Mouse (Mus musculus): ENCODE measurements at regions not wholly inside any gene's neighbourhood (a gene's known extent, or its start where the extent isn't known, plus 50 kb on each side); places are given as distances from the start of the nearest gene placed in this dataset.

GRCm38 (mm10) chr13:102232291-102232936 is 460.9 kb upstream of the Cd180 start:
- H3K27ac ChIP-seq (replicated peaks; ENCODE audit: low read depth, low read length), result peak overlapping the region; percentile 40
- no peaks in the 10 kb centered on the region for H3K4me1 ChIP-seq (ENCODE audit: control insufficient read depth, insufficient read depth, insufficient read length, low read length)
- H3K4me3 ChIP-seq (ENCODE audit: insufficient read depth, low read depth, low read length), result no peak overlapping the region

DNA sequence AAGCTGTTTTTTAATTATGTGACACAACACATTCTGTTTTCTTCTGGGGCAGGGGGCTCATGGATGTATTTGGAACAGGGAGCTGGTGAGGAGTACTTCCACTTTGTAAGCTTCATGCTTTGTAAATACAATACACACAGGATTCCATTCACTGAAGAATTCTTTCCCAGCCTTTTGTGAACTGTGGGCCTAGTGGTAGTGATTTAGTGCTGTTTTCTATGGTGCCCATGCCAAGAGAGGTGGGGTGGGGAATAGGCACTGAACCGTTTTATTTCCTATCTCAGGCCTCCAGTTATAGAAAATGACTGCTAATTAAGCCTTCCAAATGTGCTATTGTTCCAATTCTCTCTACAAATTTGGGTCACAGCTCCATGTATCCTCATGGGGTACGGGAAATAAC is 442.5 kb upstream of the Cd180 start:
- H3K27ac ChIP-seq (replicated peaks; ENCODE audit: low read depth, low read length), result no peak overlapping the region
- H3K4me1 ChIP-seq (ENCODE audit: control insufficient read depth, insufficient read depth, insufficient read length, low read length), result 0 out of 2 replicates have a peak, but pooled peaks cover 3% of the 10 kb centered on the region
- H3K4me3 ChIP-seq (ENCODE audit: insufficient read depth, low read depth, low read length), result no peak overlapping the region

- Histone ChIP-seq H3K4me3 (ENCODE audit: insufficient read depth, low read depth, low read length) (no peak overlapping the region), H3K4me1 (ENCODE audit: control insufficient read depth, insufficient read depth, insufficient read length, low read length) (0 out of 2 replicates have a peak, but pooled peaks cover 3% of the 10 kb centered on the region), H3K27ac (replicated peaks; ENCODE audit: low read depth, low read length) (no peak overlapping the region)
Observed at GRCm38 (mm10) chr13:102251709-102252108, 441.6 kb upstream of the Cd180 start.

GRCm38 (mm10) chr13:102255401-102256371 is 437.7 kb upstream of the Cd180 start:
- no peak overlapping the region for H3K27ac ChIP-seq (replicated peaks; ENCODE audit: low read depth, low read length)
- no peak overlapping the region for H3K4me3 ChIP-seq (ENCODE audit: insufficient read depth, low read depth, low read length)
- 0 out of 2 replicates have a peak, but pooled peaks cover 3% of the 10 kb centered on the region for H3K4me1 ChIP-seq (ENCODE audit: control insufficient read depth, insufficient read depth, insufficient read length, low read length)

DNA sequence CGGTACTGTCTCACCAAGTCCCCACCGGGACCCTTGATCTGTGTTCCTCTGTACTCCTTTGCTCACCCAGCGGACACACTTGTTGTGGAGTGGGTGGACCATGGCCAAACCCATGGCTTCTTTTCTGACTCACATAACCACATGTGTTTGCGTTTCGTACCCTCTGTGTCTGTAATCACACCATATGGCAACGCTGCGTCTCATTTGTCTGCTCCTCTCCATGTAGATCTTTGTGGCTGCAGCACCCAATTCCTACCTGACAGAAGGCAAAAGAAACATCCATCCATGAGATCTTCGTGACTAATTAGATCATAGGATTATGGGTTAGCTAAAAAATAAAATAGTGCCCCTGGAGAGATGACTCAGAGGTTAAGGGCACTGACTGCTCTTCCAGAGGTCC is 435.2 kb upstream of the Cd180 start:
- H3K27ac ChIP-seq (replicated peaks; ENCODE audit: low read depth, low read length), result no peak overlapping the region
- H3K4me1 ChIP-seq (ENCODE audit: control insufficient read depth, insufficient read depth, insufficient read length, low read length), result 0 out of 2 replicates have a peak, but pooled peaks cover 3% of the 10 kb centered on the region
- H3K4me3 ChIP-seq (ENCODE audit: insufficient read depth, low read depth, low read length), result no peak overlapping the region

DNA sequence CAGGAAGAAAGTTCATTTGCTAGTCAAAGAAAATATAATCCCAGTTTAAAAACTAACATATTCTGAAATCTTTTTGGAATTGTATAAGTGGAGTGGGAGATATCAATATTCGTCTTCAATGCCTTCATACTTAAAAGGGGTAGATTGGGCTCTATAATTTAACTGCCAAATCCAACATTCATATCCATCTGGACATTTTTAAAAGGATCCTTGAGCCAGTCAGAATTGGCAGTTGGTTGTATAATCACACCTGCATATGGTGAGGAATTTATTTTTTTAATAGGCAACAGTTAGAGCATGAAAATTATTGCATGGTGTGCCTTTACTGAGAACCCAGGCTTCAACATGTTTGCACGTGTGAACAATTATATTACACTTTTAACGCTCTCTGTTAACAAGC is 419.5 kb upstream of the Cd180 start:
- Histone ChIP-seq H3K4me3 (ENCODE audit: insufficient read depth, low read depth, low read length) (no peak overlapping the region), H3K4me1 (ENCODE audit: control insufficient read depth, insufficient read depth, insufficient read length, low read length) (peaks cover 4% of the 10 kb centered on the region; the same call in 1 of the 2 replicates), H3K27ac (replicated peaks; ENCODE audit: low read depth, low read length) (no peak overlapping the region)

GRCm38 (mm10) chr13:102275296-102275695 is 418.1 kb upstream of the Cd180 start:
- Histone ChIP-seq H3K27ac (replicated peaks; ENCODE audit: low read depth, low read length) (no peak overlapping the region), H3K4me1 (ENCODE audit: control insufficient read depth, insufficient read depth, insufficient read length, low read length) (peaks cover 4% of the 10 kb centered on the region; the same call in 1 of the 2 replicates), H3K4me3 (ENCODE audit: insufficient read depth, low read depth, low read length) (no peak overlapping the region)

DNA sequence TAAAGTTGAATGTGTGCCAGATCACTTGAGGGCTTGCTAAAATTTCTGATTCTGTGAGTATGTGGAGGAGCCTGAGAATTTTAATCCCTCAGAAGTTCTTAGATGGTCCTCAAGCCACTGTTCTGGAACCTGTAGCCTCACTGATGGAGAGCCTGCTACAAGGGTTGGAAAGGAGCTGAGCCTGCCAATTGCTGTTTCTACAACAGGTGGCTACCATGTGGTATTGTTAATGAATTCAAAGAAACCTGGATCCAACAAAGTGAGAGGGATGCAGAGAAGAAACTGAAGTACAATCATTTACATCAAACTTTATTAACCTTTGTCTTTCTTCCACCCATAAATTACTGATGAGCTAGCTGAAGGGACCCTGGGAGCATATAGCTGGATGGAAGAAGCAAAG is 416.5 kb upstream of the Cd180 start:
- Histone ChIP-seq H3K4me1 (ENCODE audit: control insufficient read depth, insufficient read depth, insufficient read length, low read length) (peaks cover 4% of the 10 kb centered on the region; the same call in 1 of the 2 replicates), H3K4me3 (ENCODE audit: insufficient read depth, low read depth, low read length) (no peak overlapping the region), H3K27ac (replicated peaks; ENCODE audit: low read depth, low read length) (no peak overlapping the region)

- H3K4me1 ChIP-seq (ENCODE audit: control insufficient read depth, insufficient read depth, insufficient read length, low read length), result no peaks in the 10 kb centered on the region
- no peak overlapping the region for H3K4me3 ChIP-seq (ENCODE audit: insufficient read depth, low read depth, low read length)
- no peak overlapping the region for H3K27ac ChIP-seq (replicated peaks; ENCODE audit: low read depth, low read length)
Observed at GRCm38 (mm10) chr13:102280198-102280597, 413.2 kb upstream of the Cd180 start.

DNA sequence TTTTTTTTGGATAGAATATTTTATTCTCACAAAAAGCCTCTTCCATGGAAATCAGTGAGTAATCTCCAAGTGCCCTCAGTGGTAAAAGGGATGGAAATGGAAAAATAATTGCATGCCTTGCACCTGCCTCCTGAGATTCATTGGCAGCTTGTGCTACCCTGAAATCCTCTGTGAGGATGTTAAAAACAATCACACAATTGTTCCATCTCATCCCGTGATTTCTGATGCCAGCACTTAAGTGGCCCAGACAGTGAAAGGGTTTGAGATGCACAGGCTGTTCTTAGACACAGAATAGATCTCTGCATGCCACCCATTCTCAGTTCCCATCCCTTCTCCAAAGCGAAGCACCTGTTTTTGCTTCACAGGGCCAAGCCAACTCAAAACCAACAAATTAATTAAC is 398.9 kb upstream of the Cd180 start:
- no peak overlapping the region for H3K4me3 ChIP-seq (ENCODE audit: insufficient read depth, low read depth, low read length)
- H3K4me1 ChIP-seq (ENCODE audit: control insufficient read depth, insufficient read depth, insufficient read length, low read length), result no peaks in the 10 kb centered on the region
- H3K27ac ChIP-seq (replicated peaks; ENCODE audit: low read depth, low read length), result no peak overlapping the region

DNA sequence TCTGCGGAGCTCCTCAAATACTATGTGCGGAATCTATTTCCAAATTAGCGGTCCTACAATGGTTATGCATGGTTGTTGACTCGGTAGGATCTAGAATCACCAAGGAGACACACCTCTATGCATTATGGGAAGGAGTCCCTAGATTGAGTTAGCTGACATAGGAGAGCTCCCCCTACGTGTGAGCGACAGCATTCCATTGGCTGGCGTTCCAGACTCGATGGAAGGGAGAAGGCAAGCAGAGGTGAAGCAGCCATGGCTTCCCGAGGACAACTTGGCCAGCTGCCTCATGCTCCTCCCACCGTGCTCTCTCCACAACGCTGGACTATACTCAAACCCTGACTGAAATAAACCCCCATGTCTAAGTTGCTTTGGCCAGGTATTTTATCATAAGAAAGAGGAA is 398.3 kb upstream of the Cd180 start:
- Histone ChIP-seq H3K27ac (replicated peaks; ENCODE audit: low read depth, low read length) (no peak overlapping the region), H3K4me3 (ENCODE audit: insufficient read depth, low read depth, low read length) (no peak overlapping the region), H3K4me1 (ENCODE audit: control insufficient read depth, insufficient read depth, insufficient read length, low read length) (no peaks in the 10 kb centered on the region)

- H3K4me1 ChIP-seq (ENCODE audit: control insufficient read depth, insufficient read depth, insufficient read length, low read length), result no peaks in the 10 kb centered on the region
- H3K27ac ChIP-seq (replicated peaks; ENCODE audit: low read depth, low read length), result no peak overlapping the region
- no peak overlapping the region for H3K4me3 ChIP-seq (ENCODE audit: insufficient read depth, low read depth, low read length)
Observed at GRCm38 (mm10) chr13:102307983-102308382, 385.4 kb upstream of the Cd180 start.

DNA sequence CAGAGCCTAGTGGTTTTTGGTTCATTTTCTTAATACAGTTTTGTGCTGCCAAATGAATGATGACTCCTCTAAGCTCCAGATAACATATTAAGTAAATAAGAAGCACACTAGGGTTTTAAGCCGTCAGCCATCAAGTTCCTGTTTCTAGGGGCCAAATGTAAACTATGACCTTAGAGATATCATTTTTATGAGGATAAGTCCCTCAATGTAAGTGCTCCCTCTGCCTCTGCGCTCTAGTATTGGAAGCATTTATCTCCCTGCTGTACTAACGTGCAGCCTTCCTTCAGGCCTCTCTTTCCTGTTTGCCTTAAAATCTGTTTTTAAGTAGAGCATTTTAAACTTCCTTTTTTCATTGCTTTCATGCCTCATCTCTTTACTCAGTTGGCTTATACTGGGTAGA is 381.3 kb upstream of the Cd180 start:
- H3K4me1 ChIP-seq (ENCODE audit: control insufficient read depth, insufficient read depth, insufficient read length, low read length), result no peaks in the 10 kb centered on the region
- H3K27ac ChIP-seq (replicated peaks; ENCODE audit: low read depth, low read length), result no peak overlapping the region
- H3K4me3 ChIP-seq (ENCODE audit: insufficient read depth, low read depth, low read length), result no peak overlapping the region

GRCm38 (mm10) chr13:102315921-102316692 is 377.3 kb upstream of the Cd180 start:
- Histone ChIP-seq H3K4me1 (ENCODE audit: control insufficient read depth, insufficient read depth, insufficient read length, low read length) (no peaks in the 10 kb centered on the region), H3K27ac (replicated peaks; ENCODE audit: low read depth, low read length) (no peak overlapping the region), H3K4me3 (ENCODE audit: insufficient read depth, low read depth, low read length) (no peak overlapping the region)

- H3K27ac ChIP-seq (replicated peaks; ENCODE audit: low read depth, low read length), result no peak overlapping the region
- no peak overlapping the region for H3K4me3 ChIP-seq (ENCODE audit: insufficient read depth, low read depth, low read length)
- no peaks in the 10 kb centered on the region for H3K4me1 ChIP-seq (ENCODE audit: control insufficient read depth, insufficient read depth, insufficient read length, low read length)
Observed at GRCm38 (mm10) chr13:102318891-102319404, 374.4 kb upstream of the Cd180 start.

Data from brown adipose tissue, adult 24 weeks (tissue).